Mouse (Mus musculus) thymus, adult 2 months (tissue): ENCODE measurements around the gene Mblac1.
A peak's percentile ranks its signal among the peaks of the same experiment; 100 is the strongest.

Experiments used
- CTCF ChIP-seq: fragments of 200-500 bp; IDR thresholded peaks from 2 replicates; pipeline ENCODE4 v1.5.1; 2012; ENCODE audit warnings: mild to moderate bottlenecking, control low read depth, low read length, moderate library complexity, borderline replicate concordance; ENCODE audit not compliant: control insufficient read depth, poor library complexity, insufficient read depth; ENCODE audit errors: extremely low read depth
- POLR2A ChIP-seq: fragments of 200-500 bp; IDR thresholded peaks from 2 replicates; pipeline ENCODE4 v1.6.1; 2012; ENCODE audit warnings: mild to moderate bottlenecking, low read length, control low read depth, moderate library complexity; ENCODE audit not compliant: control insufficient read depth, poor library complexity, insufficient read depth; ENCODE audit errors: extremely low read depth

DNA sequence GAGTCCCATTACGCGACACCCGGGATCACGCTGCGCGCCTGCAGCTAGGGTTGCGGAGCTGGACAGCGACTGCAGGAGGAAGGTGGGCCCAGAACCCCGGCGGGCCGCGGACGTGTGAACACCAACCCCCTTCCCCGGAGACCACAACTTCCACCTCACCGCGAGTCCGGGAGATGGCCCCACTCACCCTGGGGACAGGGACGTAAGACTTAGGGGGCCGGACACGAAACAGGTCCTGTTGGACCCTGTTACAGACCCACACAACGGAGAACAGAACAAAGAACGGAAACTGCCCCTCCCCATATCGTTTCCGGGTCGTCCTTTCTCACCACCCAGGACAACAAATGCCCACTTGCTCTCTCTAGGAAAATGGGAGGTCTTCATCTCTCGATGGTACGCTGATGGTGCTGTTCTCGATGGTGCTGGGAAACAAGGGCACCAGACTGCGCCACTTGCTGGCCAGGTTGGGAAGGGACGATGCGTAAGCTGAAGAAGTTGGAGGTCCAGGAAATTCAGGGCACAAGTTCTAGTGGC is 38.6 kb upstream of the Mblac1 start, which contains the start of gene Zfp113:
- TF ChIP-seq POLR2A (no peak), CTCF (peak; percentile 75; the same call in 1 of the 2 replicates)
